Mouse (Mus musculus) liver, embryonic 13.5 days (tissue): ENCODE results near the gene Dnal1. TPM values are rescaled to one million over a fixed set of nuclear protein-coding genes. Genes with fewer than 3 reads are reported as not detected.
"Not testable (repeated sequence)": the region's sequence is repeated elsewhere in the genome, so short reads cannot be mapped to it uniquely, and the experiment has no call there.

Experiments
- ATAC-seq: fragments of 200-750 bp; cut with Nextera tagmentation; 2 replicates; pipeline ENCODE4 v1.8.0; 2017; ENCODE audit warnings: low read depth, mild to moderate bottlenecking, moderate number of reproducible peaks, moderate library complexity
- DNase-seq: peaks from one replicate; pipeline ENCODE4 v3.0.0; 2022
- H3K27ac ChIP-seq: fragments of 300-500 bp; sonication (generic); 2 replicates; pipeline ENCODE4 v1.5.1; 2015; ENCODE audit warnings: moderate library complexity, mild to moderate bottlenecking, inconsistent platforms
- H3K27me3 ChIP-seq: fragments of 300-500 bp; sonication (generic); 2 replicates; pipeline ENCODE4 v1.6.1; 2015; ENCODE audit warnings: mild to moderate bottlenecking, inconsistent platforms
- H3K36me3 ChIP-seq: fragments of 300-500 bp; sonication (generic); 2 replicates; pipeline ENCODE4 v1.6.1; 2015; ENCODE audit warnings: mild to moderate bottlenecking, inconsistent platforms
- H3K4me1 ChIP-seq: fragments of 300-500 bp; sonication (generic); replicated peaks from 2 replicates; pipeline ENCODE4 v1.6.1; 2015; ENCODE audit warnings: inconsistent platforms
- H3K4me2 ChIP-seq: fragments of 300-500 bp; sonication (generic); 2 replicates; pipeline ENCODE4 v1.6.1; 2015; ENCODE audit warnings: inconsistent platforms, mild to moderate bottlenecking, moderate library complexity
- H3K4me3 ChIP-seq: fragments of 300-500 bp; sonication (generic); replicated peaks from 2 replicates; pipeline ENCODE4 v1.5.1; 2015; ENCODE audit warnings: mild to moderate bottlenecking, inconsistent platforms
- H3K9ac ChIP-seq: fragments of 300-500 bp; sonication (generic); 2 replicates; pipeline ENCODE4 v1.6.1; 2015; ENCODE audit warnings: mild to moderate bottlenecking, inconsistent platforms
- H3K9me3 ChIP-seq: fragments of 300-500 bp; sonication (generic); replicated peaks from 2 replicates; pipeline ENCODE4 v1.6.1; 2016; ENCODE audit warnings: inconsistent platforms
- WGBS: fragments of 180-500 bp; shearing (Covaris S2); methylation state at CpG from one replicate; pipeline ENCODE4 v1.1.7; 2015; ENCODE audit not compliant: insufficient replicate concordance; 5-methylcytosine and 5-hydroxymethylcytosine counted together
- polyA plus RNA-seq: library from polyadenylated mRNA; unstranded; fragments of >200 nt; fragmentation: Nextera tagmentation; extraction: Ambion mirVana; gene quantifications from 2 replicates; pipeline ENCODE4 v1.2.1, GENCODE M21; 2015

The Dnal1 gene
- polyA plus RNA-seq, 1 experiment from 2014 or later, result 0.23 TPM

DNA sequence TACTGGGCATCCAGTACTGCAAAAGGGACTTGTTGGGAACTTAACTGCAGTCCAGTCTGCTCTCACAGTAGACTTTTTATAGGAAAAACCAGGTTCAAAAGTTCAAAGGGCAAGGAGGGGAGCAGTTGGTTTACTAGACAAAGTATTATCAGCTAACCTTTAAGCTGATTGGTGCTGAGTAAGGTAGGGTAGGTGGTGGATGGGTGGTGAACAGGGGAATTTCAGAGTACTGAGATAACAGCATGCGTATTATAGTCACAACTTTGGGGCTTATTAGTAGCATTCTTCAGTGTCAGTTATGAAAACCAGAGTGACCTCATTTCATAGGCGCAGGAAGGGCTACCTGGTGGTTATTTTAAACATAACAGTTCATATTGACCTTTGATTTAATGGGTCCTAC is 14.6 kb upstream of the Dnal1 start:
- whole genome bisulfite sequencing, result 61% methylated on average over 2 of the region's 2 CpGs
- H3K9me3 ChIP-seq, result no peaks in the 10 kb centered on the region
- no peak for DNase-seq
- H3K4me2 ChIP-seq, result no peak overlapping the region
- ATAC-seq, result peak; percentile 43; the same call in 1 of the 2 replicates
- H3K4me1 ChIP-seq, result peaks cover 14% of the 10 kb centered on the region; the same call in 1 of the 2 replicates
- H3K4me3 ChIP-seq, result no peak overlapping the region
- no peaks in the 10 kb centered on the region for H3K27me3 ChIP-seq
- H3K27ac ChIP-seq, result no peak overlapping the region
- H3K36me3 ChIP-seq, result no peaks in the 10 kb centered on the region
- no peak overlapping the region for H3K9ac ChIP-seq

DNA sequence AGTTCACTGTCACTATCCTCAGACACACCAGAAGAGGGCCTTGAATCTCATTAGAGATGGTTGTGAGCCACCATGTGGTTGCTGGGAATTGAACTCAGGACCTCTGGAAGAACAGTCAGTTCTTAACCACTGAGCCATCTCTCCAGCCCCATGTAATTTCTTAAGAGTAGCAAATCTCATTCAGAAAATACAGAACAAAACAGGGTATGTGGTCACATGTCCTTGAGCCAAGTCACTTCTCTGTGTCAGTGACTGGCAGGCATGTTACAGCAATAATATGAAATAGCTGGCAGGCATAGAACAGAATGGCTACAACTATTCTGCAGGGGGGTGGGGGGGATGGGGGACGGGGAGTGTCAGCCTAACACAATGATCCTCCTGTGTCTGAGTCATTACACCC is 14.1 kb upstream of the Dnal1 start:
- peaks cover 14% of the 10 kb centered on the region; the same call in 1 of the 2 replicates for H3K4me1 ChIP-seq
- H3K4me3 ChIP-seq, result no peak overlapping the region
- DNase-seq, result no peak
- H3K9ac ChIP-seq, result no peak overlapping the region
- H3K36me3 ChIP-seq, result no peaks in the 10 kb centered on the region
- no peak overlapping the region; the same call in 1 of the 2 replicates for H3K4me2 ChIP-seq
- H3K9me3 ChIP-seq, result no peaks in the 10 kb centered on the region
- H3K27me3 ChIP-seq, result no peaks in the 10 kb centered on the region
- no peak overlapping the region for H3K27ac ChIP-seq
- 53% methylated on average over 1 of the region's 1 CpGs for WGBS
- no peak for ATAC-seq

DNA sequence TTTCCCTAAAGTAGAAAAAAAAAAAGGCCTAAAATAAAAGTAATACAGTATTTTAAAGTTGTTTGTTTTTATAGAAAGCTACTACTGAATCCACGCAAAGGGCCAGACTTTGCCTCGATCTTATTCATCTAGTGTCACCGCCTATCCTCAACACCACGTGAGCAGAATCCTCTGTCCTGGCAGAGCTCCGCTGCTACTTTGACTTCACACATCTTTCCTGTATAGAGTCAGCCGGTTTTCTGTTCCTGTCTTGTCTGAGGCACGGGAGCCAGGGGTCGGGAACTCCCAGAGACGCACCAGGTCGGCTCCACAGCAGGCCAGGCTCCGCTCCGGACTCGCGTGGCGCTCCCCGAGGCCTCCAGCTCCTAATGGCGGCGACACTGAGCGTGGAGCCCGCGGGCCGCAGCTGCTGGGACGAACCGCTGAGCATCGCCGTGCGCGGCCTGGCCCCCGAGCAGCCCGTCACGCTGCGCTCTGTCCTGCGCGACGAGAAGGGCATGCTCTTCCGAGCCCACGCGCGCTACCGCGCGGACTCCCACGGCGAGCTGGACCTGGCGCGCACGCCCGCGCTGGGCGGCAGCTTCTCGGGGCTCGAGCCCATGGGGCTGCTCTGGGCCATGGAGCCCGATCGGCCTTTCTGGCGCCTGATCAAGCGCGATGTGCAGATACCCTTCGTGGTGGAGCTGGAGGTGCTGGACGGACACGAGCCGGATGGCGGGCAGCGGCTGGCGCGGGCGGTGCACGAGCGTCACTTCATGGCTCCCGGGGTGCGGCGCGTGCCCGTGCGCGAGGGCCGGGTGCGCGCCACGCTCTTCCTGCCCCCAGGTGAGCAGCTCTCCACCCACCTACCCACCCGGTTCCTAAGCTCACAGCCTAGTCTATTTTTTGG is 13.3 kb upstream of the Dnal1 start, which contains the start of gene Acot6:
Gene Acot6, plus strand, starts transcription at position 51 of the 889 bp plus-strand sequence.
- Histone ChIP-seq H3K4me2 (peak within 1 kb of the TSS; percentile 85), H3K4me1 (peaks cover 14% of the 10 kb centered on the region; the same call in 1 of the 2 replicates), H3K9ac (peak within 1 kb of the TSS; percentile 70), H3K4me3 (peak within 1 kb of the TSS; percentile 64)
- DNase-seq, result peak; percentile 17
- H3K9me3 ChIP-seq, H3K27ac ChIP-seq, H3K36me3 ChIP-seq, H3K27me3 ChIP-seq: not testable (repeated sequence)
- under 1% methylated on average over 80 of the region's 80 CpGs for WGBS
- peak; percentile 70 for ATAC-seq

DNA sequence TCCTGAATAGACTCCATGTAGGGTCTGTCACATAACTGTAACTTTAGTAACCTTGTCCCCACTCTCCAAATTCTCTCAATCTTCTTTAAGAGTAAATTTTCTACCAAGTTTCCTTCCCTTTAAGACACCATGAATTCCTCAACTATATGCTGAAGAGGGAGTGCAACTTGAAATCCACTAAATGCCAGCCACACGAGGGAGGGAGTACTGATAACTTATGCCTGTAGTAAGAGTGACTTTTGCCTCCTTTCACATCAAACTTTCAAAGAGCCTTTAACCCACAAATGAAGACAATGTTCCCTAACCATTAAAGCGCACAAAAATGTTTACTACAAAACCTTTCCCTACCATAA is 12.7 kb upstream of the Dnal1 start:
- peak overlapping the region; percentile 70 for H3K9ac ChIP-seq

DNA sequence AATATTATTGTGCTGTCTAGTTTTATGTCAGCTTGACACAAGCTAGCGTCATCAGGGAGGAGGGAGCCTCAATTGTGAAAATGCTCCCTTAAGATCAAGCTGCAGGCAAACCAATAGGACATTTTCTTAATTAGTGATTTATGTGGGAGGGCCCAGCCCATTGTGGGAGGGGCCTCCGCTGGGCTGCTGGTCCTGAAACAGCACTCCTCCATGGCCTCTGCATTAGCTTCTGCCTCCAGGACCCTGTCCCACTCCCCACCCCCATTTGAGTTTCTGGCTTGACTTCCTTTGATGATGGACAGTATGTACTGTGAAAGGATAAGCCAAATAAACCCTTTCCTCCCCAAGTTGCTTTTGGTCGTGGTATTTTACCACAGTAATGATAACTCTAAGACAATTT is 7.2 kb upstream of the Dnal1 start:
- no peak overlapping the region for H3K9ac ChIP-seq
- H3K4me1 ChIP-seq, result no peaks in the 10 kb centered on the region
- DNase-seq, result no peak
- no peak overlapping the region for H3K27ac ChIP-seq
- H3K4me3 ChIP-seq, result no peak overlapping the region
- ATAC-seq, result no peak
- no peaks in the 10 kb centered on the region for H3K36me3 ChIP-seq
- H3K9me3 ChIP-seq, result no peaks in the 10 kb centered on the region
- no peaks in the 10 kb centered on the region for H3K27me3 ChIP-seq
- 75% methylated on average over 3 of the region's 3 CpGs for WGBS
- H3K4me2 ChIP-seq, result no peak overlapping the region

More for the DNA sequence above, 12.7 kb upstream of the Dnal1 start:
- ATAC-seq (no peak), DNase-seq (no peak)
- Histone ChIP-seq H3K27me3 (no peaks in the 10 kb centered on the region), H3K4me3 (peak overlapping the region; percentile 64), H3K4me2 (peak overlapping the region; percentile 85), H3K9me3 (no peaks in the 10 kb centered on the region), H3K4me1 (peaks cover 14% of the 10 kb centered on the region; the same call in 1 of the 2 replicates), H3K36me3 (no peaks in the 10 kb centered on the region), H3K27ac (no peak overlapping the region)
- 39% methylated on average over 2 of the region's 2 CpGs for WGBS

DNA sequence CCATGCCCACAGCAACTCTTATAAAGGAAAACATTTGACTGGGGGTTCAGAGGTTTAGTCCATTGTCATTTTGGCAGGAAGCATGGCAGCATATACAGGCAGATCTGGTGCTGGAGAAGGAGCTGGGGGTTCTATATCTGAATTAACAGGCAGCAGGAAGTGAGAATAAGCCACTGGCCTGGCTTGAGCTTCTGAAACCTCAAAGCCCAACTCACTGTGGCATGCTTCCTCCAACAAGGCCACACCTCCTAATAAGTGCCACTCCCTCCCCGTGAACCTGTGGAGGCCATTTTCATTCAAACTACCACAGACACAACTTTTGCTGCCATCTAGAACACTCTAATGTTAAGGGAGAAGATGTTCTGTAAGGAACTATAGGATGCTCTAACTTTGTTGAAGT is 6.5 kb upstream of the Dnal1 start:
- no peak overlapping the region for H3K9ac ChIP-seq
- no peaks in the 10 kb centered on the region for H3K27me3 ChIP-seq
- no peak overlapping the region for H3K4me3 ChIP-seq
- no peak for ATAC-seq
- DNase-seq, result no peak
- no peaks in the 10 kb centered on the region for H3K36me3 ChIP-seq
- WGBS, result 13% methylated on average over 1 of the region's 1 CpGs
- H3K4me2 ChIP-seq, result no peak overlapping the region
- no peaks in the 10 kb centered on the region for H3K9me3 ChIP-seq
- no peak overlapping the region for H3K27ac ChIP-seq
- H3K4me1 ChIP-seq, result no peaks in the 10 kb centered on the region

DNA sequence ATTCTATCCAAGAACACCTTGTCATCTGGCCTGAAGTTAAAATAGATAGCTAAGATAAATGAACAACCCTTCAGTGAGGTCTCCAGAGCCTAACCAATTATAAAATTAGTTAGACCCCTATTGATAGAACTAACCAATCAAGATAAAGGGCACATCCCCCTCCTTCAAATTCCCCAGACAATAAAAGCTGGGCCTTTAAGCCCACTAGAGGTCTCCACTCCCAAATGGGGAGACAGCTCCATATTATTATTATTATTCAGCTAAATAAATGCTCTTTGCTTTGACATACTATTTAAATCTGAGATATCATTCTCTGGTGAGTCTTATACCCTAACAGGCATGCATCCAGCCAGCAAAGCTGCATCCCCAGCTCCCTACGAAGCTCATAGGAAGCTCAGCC is 4.2 kb upstream of the Dnal1 start:
- Histone ChIP-seq H3K4me2 (no peak overlapping the region), H3K36me3 (no peaks in the 10 kb centered on the region), H3K9ac (no peak overlapping the region), H3K9me3 (no peaks in the 10 kb centered on the region), H3K27ac (no peak overlapping the region), H3K4me3 (no peak overlapping the region), H3K27me3 (no peaks in the 10 kb centered on the region), H3K4me1 (peaks cover 10% of the 10 kb centered on the region)
- DNase-seq (no peak), ATAC-seq (no peak)
- WGBS, result 69% methylated on average over 1 of the region's 1 CpGs

DNA sequence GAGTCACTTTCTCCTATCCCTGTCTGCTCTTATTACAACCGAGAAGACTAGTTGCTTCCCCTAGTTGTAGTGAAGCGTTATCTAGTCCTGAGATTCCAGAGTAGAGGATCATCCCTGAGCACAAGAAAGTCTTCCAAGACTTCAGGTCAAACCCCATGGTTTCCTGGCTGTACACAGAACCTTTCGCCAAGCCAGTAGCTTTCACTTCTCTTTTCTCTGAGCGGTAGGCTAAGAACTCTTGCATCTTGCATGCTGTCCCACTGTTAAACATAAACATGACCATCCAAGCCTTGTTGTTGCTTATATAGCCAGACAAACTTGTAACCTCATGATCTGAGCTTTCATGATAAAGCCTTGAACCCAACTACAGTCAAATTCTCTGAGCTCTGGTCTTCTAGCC is 3.4 kb upstream of the Dnal1 start:
- ATAC-seq, result no peak
- no peaks in the 10 kb centered on the region for H3K9me3 ChIP-seq
- WGBS, result 72% methylated on average over 4 of the region's 4 CpGs
- H3K27me3 ChIP-seq, result no peaks in the 10 kb centered on the region
- DNase-seq, result no peak
- no peak overlapping the region for H3K27ac ChIP-seq
- H3K9ac ChIP-seq, result no peak overlapping the region
- no peak overlapping the region for H3K4me3 ChIP-seq
- H3K4me1 ChIP-seq, result peaks cover 11% of the 10 kb centered on the region
- H3K36me3 ChIP-seq, result no peaks in the 10 kb centered on the region
- no peak overlapping the region for H3K4me2 ChIP-seq

DNA sequence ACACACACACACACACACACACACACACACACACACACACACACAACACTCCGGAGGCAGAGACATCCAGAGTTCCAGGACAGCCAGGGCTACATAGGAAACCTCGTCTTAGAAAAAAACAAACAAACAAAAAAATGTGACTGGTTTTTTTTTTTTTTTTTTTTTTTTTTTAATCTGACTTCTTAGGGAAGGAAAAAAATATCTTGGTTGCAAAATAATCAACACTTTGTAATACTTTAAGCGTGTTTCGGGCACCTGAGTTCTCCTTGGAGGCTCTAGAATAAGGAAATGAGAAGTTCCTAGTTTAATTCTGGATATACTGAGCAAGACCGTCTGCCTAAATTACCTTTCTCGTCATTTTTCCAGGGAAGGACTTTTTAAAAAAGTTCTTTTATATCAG is 490 bp upstream of the Dnal1 start:
- 42% methylated on average over 6 of the region's 6 CpGs for WGBS
- H3K9ac ChIP-seq, result peak overlapping the region; percentile 52

DNA sequence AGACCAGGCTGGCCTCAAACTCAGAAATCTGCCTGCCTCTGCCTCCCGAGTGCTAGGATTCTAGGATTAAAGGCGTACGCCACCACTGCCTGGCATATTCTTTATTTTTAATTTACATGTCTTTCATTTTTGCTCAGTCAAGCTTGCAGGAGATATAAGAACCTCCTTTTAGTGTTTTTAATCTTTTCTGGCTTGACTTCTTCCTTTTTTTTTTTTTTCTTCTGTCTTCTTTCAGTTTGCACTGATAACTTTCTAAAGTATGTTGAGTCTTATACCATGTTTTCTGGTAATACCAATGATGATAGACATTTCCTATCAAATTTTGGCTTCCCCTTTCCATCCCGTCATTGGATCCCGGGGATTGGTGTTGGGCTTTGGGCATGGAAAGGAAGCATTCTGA is 5.4 kb downstream of the Dnal1 start:
- Histone ChIP-seq H3K4me1 (peaks cover 4% of the 10 kb centered on the region), H3K4me2 (no peak overlapping the region), H3K27ac (no peak overlapping the region), H3K9ac (no peak overlapping the region), H3K27me3 (no peaks in the 10 kb centered on the region), H3K36me3 (no peaks in the 10 kb centered on the region), H3K4me3 (no peak overlapping the region), H3K9me3 (no peaks in the 10 kb centered on the region)
- 79% methylated on average over 5 of the region's 5 CpGs for WGBS
- DNase-seq (no peak), ATAC-seq (no peak)

More for the DNA sequence above, 490 bp upstream of the Dnal1 start:
- DNase-seq (no peak), ATAC-seq (no peak)
- Histone ChIP-seq H3K27ac (no peak overlapping the region), H3K36me3 (no peaks in the 10 kb centered on the region), H3K27me3 (no peaks in the 10 kb centered on the region), H3K4me2 (peak overlapping the region; percentile 79), H3K4me1 (peaks cover 11% of the 10 kb centered on the region), H3K4me3 (peak overlapping the region; percentile 63), H3K9me3 (no peaks in the 10 kb centered on the region)

DNA sequence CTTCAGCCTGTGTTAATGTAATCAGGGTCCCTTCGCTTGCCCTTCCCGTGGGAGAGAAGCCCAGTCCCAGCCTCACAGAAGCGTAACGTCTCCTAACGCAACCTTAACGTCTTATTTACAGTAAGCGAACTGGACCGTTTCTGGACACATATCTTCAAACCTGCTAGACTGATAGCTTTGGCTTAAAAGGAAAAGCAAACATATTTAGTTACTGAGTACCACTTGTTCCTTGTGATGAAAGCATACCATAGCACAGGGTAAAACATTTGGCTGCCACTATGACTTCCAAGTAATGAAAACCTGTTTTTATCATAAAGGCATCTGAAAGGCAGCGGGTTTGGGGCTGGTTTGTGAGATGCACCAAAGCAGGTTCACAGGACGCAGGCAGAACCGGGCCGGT is 11.7 kb downstream of the Dnal1 start:
- Histone ChIP-seq H3K4me3 (no peak overlapping the region), H3K27ac (no peak overlapping the region), H3K9ac (no peak overlapping the region), H3K4me1 (no peaks in the 10 kb centered on the region), H3K27me3 (no peaks in the 10 kb centered on the region), H3K36me3 (no peaks in the 10 kb centered on the region), H3K4me2 (no peak overlapping the region), H3K9me3 (no peaks in the 10 kb centered on the region)
- WGBS, result 81% methylated on average over 12 of the region's 12 CpGs
- ATAC-seq (no peak), DNase-seq (no peak)

DNA sequence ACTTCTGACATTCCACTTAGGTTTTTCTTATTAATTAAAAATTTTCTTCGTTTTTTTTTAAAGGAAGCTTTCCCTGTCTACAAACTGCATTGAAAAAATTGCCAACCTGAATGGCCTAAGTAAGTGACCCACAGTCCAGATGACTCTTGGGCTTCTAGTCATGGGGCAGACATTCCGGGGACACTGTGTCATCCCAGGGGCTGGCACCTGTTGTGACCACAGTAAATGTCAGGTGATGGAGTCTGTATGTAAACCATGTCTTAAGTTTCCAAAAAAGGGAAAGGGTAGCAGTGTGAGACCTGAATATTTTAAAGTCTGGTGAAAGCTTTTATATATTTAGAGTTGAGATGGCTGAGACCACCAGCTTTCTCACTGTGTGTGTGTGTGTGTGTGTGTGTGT is 12.7 kb downstream of the Dnal1 start:
- 57% methylated on average over 2 of the region's 2 CpGs for WGBS
- no peak overlapping the region for H3K4me3 ChIP-seq
- no peak for ATAC-seq

More for the DNA sequence above, 12.7 kb downstream of the Dnal1 start:
- H3K27me3 ChIP-seq, result no peaks in the 10 kb centered on the region
- H3K9me3 ChIP-seq, result no peaks in the 10 kb centered on the region
- no peak overlapping the region for H3K4me2 ChIP-seq
- no peak overlapping the region for H3K9ac ChIP-seq
- H3K36me3 ChIP-seq, result no peaks in the 10 kb centered on the region
- no peak overlapping the region for H3K27ac ChIP-seq
- DNase-seq, result no peak
- H3K4me1 ChIP-seq, result no peaks in the 10 kb centered on the region
